Mouse (Mus musculus) testis, adult 2 months (tissue): Measurements from ENCODE around the gene Kcnab1. TPM values are rescaled to one million over a fixed set of nuclear protein-coding genes. Genes with fewer than 3 reads are reported as not detected.

Source experiments
- H3K27ac ChIP-seq: fragments of 200-500 bp; 2 replicates; pipeline ENCODE4 v1.5.1; 2012; ENCODE audit warnings: low read depth, low read length; ENCODE audit not compliant: control insufficient read depth, insufficient read depth
- H3K27me3 ChIP-seq: fragments of 200-500 bp; 2 replicates; pipeline ENCODE4 v1.6.1; 2012; ENCODE audit warnings: mild to moderate bottlenecking, low read length, moderate library complexity; ENCODE audit not compliant: control insufficient read depth, insufficient read depth
- H3K36me3 ChIP-seq: fragments of 200-500 bp; 2 replicates; pipeline ENCODE4 v1.6.1; 2012; ENCODE audit warnings: mild to moderate bottlenecking, low read length; ENCODE audit not compliant: control insufficient read depth, insufficient read depth
- H3K4me1 ChIP-seq: fragments of 200-500 bp; 2 replicates; pipeline ENCODE4 v1.6.1; 2012; ENCODE audit warnings: low read length; ENCODE audit not compliant: control insufficient read depth, insufficient read depth
- H3K4me3 ChIP-seq: fragments of 200-500 bp; 2 replicates; pipeline ENCODE4 v1.5.1; 2012; ENCODE audit warnings: low read depth, mild to moderate bottlenecking, low read length, moderate library complexity, mixed read lengths; ENCODE audit not compliant: control insufficient read depth
- CTCF ChIP-seq: fragments of 200-500 bp; IDR thresholded peaks from 2 replicates; pipeline ENCODE4 v1.5.1; 2012; ENCODE audit warnings: low read depth, mild to moderate bottlenecking, inconsistent platforms, low read length, moderate library complexity; ENCODE audit not compliant: control insufficient read depth, insufficient read depth, insufficient replicate concordance
- POLR2A ChIP-seq: fragments of 200-500 bp; IDR thresholded peaks from 2 replicates; pipeline ENCODE4 v1.6.1; 2012; ENCODE audit warnings: low read depth, mild to moderate bottlenecking, inconsistent platforms, low read length, moderate library complexity; ENCODE audit not compliant: control insufficient read depth
- polyA plus RNA-seq: library from polyadenylated mRNA; depleted of rRNA; stranded (reverse); fragments of >200 nt; gene quantifications from 2 replicates; pipeline ENCODE4 v1.2.3, GENCODE M21; 2012

Gene Kcnab1
- polyA plus RNA-seq, 1 experiment: 2.5 TPM

DNA sequence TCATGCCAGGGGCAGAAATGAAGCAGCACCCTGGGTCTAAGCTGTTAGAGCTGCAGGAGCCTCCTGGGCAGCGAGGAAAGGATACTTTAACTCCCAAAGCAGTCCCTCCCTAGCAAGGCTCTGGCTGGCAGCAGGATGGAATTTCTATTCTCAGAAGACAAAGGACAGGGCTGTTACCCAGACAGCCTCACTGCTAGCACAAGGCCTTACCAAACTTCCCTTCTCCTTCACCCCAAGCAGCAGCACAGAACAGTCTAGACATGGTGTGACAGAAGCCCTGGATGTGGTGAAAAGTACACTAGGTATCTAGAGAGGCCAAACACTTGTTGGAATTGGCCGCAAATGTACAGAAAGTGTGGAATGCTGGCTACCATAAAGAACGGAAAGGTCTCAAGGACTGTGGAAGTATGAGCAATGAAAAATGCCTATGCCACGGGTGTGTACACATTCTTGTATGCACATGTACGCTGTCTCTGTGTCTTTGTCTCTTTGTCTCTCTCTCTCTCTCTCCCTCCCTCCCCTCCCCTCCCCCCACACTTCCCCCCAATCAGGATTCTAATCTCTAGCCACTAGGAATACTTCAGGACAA lies 264.5 kb downstream of the Kcnab1 start:
- 0 out of 2 replicates have a peak overlapping the region, but pooled peaks have one; percentile 49 for H3K27ac ChIP-seq
- peaks cover 3% of the 10 kb centered on the region; the same call in 1 of the 2 replicates for H3K4me1 ChIP-seq
- TF ChIP-seq POLR2A: no peak
- no peak for TF ChIP-seq CTCF
- no peaks in the 10 kb centered on the region for H3K36me3 ChIP-seq
- no peaks in the 10 kb centered on the region for H3K27me3 ChIP-seq
- H3K4me3 ChIP-seq: no peak overlapping the region

DNA sequence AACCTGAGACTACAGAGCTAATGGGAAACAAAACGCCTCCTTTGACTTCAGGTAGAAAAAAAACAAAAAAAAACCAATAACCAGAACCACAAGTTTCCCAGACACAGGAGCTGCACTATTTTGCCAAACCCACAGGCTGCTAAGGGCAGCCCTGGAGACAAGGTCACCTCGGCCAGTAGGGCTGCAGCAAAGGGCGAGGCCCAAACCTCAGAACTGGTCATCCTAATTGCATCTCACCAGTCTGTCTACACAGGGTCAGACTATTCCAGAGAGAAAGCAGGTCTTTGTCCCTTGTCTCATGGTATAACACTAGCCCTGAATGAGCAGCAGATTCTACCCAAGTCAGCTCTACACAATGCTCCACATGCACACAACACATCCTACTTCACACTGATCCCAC lies 265.5 kb downstream of the Kcnab1 start:
- H3K4me1 ChIP-seq: peaks cover 2% of the 10 kb centered on the region; the same call in 1 of the 2 replicates
- no peak overlapping the region for H3K27ac ChIP-seq
- H3K27me3 ChIP-seq: no peaks in the 10 kb centered on the region
- TF ChIP-seq CTCF (no peak), POLR2A (no peak)
- H3K36me3 ChIP-seq: no peaks in the 10 kb centered on the region
- H3K4me3 ChIP-seq: no peak overlapping the region

DNA sequence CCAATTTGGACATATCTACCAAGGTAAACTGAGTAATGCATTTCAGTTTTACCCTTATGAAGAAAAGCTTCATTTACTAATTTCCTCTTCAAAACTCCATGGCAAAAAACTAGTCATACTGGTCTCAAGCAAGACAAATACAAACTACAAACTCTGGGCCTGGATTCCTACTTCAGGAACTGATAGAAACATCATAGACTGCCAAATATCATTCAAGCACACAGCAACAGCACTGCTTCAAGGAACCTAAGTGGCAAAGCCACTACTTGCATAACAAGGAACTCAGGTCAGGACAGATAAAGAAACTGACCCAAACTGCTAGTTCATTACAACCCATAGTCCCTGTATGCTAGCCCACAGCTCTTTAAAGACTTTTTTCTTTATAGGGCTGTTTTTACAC lies 269.5 kb downstream of the Kcnab1 start:
- Histone ChIP-seq H3K4me1 (no peaks in the 10 kb centered on the region), H3K36me3 (no peaks in the 10 kb centered on the region; the same call in 1 of the 2 replicates), H3K4me3 (no peak overlapping the region), H3K27ac (no peak overlapping the region), H3K27me3 (no peaks in the 10 kb centered on the region)
- TF ChIP-seq CTCF: no peak
- no peak for TF ChIP-seq POLR2A

DNA sequence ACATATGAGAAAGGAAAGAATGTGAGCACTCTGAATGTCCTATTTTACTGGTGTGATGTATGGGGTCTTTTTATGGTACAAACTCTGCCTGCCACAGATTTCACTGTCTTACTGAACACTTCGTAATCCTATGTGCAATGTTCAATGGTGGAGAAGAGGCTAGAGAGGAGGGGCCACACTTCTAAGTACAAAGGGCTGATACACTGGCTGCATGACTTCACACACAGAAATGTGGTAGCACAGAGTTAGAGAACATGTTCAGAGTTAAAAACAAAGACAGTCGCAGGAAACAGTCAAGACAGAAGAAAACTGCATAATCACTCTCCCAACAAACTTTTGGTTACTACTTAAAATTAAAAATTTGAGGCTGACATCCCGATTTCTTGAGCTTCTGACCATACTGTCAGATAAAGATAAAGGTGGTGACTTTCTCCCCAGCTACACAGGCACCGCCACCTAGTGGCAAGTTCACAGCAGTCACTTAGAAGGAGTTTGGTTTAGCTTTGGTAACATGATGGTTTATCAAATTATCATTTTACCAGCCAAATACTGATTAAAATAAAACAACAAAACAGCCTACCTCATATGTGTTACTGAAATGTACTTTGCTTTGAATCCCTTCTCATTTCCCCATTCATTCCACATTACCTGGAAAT lies 270.8 kb downstream of the Kcnab1 start:
- H3K4me3 ChIP-seq: no peak overlapping the region
- H3K27me3 ChIP-seq: no peaks in the 10 kb centered on the region
- TF ChIP-seq POLR2A (no peak), CTCF (no peak)
- H3K36me3 ChIP-seq: no peaks in the 10 kb centered on the region; the same call in 1 of the 2 replicates
- H3K27ac ChIP-seq: no peak overlapping the region
- no peaks in the 10 kb centered on the region for H3K4me1 ChIP-seq

DNA sequence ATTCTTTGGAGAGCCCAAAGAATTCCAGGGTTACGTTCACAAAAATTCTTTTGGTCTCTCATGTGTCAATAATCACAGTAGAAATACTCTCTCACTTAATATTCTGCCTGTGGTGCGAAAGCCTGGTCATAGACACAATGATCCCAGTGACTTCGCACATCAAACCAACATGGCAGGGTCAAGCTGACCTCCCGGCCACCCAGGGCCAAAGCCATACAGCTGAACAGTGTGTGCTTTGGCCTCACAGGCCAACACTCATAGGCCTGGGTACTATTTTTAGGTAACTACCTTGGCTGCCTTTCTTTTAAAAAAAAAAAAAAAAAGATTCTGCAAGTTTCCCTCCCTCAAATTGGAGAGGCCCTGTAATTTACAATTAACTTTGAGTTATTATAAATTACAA lies 271.9 kb downstream of the Kcnab1 start:
- no peaks in the 10 kb centered on the region for H3K4me1 ChIP-seq
- no peaks in the 10 kb centered on the region for H3K27me3 ChIP-seq
- no peaks in the 10 kb centered on the region; the same call in 1 of the 2 replicates for H3K36me3 ChIP-seq
- no peak overlapping the region for H3K27ac ChIP-seq
- no peak overlapping the region for H3K4me3 ChIP-seq
- no peak for TF ChIP-seq POLR2A
- TF ChIP-seq CTCF: no peak

DNA sequence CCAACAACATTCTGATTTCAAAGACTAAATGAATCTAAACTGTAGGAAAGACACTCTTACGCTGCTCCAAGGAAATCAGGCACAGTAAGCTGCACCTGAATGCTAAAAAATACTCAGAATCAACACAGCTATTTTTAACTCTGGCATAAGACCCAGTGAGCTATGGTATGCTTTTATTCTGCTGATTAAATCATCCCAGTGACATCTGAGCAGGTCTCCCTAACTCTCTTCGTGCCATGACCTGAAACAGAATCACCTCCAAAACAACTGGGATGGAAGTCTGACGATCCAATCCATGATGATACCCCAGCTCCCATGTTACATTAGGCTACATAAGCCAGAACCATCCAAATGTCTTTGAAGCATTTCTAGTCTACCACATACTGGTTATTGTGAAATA lies 275.2 kb downstream of the Kcnab1 start:
- TF ChIP-seq CTCF (no peak), POLR2A (no peak)
- Histone ChIP-seq H3K4me3 (no peak overlapping the region), H3K36me3 (peaks cover 2% of the 10 kb centered on the region), H3K27ac (no peak overlapping the region), H3K27me3 (no peaks in the 10 kb centered on the region), H3K4me1 (no peaks in the 10 kb centered on the region)

DNA sequence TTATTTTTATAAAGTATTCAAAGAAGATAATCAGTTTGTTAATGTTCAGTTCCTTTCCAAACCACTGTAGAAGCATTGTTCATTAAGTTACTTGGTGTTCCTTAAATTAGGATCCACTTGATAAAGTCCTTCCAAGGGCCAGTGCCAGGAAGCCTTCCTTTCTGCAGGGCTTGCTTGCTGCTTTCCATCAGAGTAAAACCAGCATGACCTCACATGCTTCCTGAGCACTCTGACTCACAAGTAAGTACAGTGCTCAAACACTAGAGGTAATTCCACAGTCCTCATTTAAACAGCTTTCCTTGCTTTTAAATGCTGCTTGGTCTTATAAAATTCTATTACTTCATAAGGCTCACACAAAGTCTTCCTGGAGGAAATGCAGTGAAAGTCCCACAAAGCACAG lies 276.6 kb downstream of the Kcnab1 start:
- H3K36me3 ChIP-seq: peaks cover 2% of the 10 kb centered on the region
- TF ChIP-seq POLR2A (no peak), CTCF (no peak)
- no peak overlapping the region for H3K27ac ChIP-seq
- H3K4me3 ChIP-seq: no peak overlapping the region
- H3K27me3 ChIP-seq: no peaks in the 10 kb centered on the region
- H3K4me1 ChIP-seq: no peaks in the 10 kb centered on the region
